Mouse (Mus musculus): ENCODE data around the gene Grm1. TPM values are rescaled to one million over a fixed set of nuclear protein-coding genes. Genes with fewer than 3 reads are reported as not detected.

Gene Grm1
- polyA plus RNA-seq, 1 experiment: 1.2 TPM

DNA sequence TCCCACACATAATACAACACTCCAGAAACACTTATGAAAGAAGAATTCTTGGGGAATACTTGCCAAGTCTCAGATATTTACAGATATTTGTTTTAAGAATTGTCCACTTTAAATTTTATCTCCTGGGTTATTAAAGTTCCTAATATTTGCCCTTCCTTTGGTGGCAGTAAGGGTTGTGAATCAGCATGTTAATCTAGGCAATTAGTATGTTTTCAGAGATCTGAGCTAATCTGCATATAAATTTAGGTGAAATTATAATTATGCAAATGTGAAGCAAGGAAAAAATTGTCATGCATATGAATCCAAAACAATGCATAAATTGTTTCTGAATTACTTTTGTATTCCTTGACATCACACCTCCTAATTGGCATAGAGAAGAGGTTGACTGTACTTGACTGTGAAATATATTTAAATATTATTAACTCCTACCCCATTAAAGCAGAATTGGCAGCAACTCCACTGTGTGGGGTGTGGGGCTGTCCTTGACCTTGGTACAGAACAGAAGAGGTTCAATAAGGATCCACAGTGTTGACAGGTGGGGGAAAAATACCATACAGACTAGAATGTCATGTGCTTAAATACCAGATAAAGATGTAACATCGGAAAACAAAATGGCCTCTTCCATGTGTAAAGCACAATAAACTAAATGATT lies 37.6 kb downstream of the Grm1 start:
- Histone ChIP-seq H3K4me1 (replicated peaks; ENCODE audit: control insufficient read depth, insufficient read depth, low read length) (no peaks in the 10 kb centered on the region), H3K27me3 (ENCODE audit: control insufficient read depth, insufficient read depth, low read length) (no peaks in the 10 kb centered on the region), H3K4me3 (ENCODE audit: control insufficient read depth, insufficient read depth, low read length) (no peak overlapping the region), H3K36me3 (ENCODE audit: control insufficient read depth, insufficient read depth, low read length) (no peaks in the 10 kb centered on the region), H3K27ac (ENCODE audit: control insufficient read depth, insufficient read depth, low read length) (no peak overlapping the region)
- TF ChIP-seq CTCF (IDR thresholded peaks at IDR 0.05; ENCODE audit: borderline replicate concordance, control insufficient read depth, extremely low read depth, insufficient read depth, low read length, poor library complexity): no peak
- TF ChIP-seq POLR2A (IDR thresholded peaks at IDR 0.05; ENCODE audit: control insufficient read depth, extremely low read depth, insufficient read depth, low read length, poor library complexity): no peak
- 90% methylated on average over 1 of the region's 1 CpGs for WGBS
- no peak for DNase-seq

DNA sequence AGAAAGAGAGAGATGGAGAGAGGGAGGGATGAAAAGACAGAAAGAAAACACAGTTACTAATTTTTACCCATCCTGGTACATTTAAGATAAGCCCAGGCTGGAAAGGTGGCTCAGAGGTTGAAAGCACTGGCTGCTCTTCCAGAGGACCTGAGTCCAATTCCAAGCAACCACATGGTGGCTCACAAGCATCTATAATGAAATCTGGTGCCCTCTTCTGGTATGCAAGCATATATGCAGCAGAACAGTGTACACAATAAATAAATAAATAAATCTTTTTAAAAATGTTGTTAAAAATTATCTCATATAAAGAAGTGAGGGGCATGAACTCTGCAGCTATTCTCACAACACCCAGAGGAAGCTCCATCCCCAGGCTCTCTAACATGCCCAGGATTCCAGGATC lies 42.8 kb downstream of the Grm1 start:
- no peaks in the 10 kb centered on the region for H3K36me3 ChIP-seq (ENCODE audit: control insufficient read depth, insufficient read depth, low read length)
- H3K4me3 ChIP-seq (ENCODE audit: control insufficient read depth, insufficient read depth, low read length): no peak overlapping the region
- H3K4me1 ChIP-seq (replicated peaks; ENCODE audit: control insufficient read depth, insufficient read depth, low read length): no peaks in the 10 kb centered on the region
- no peak for DNase-seq
- TF ChIP-seq CTCF (IDR thresholded peaks at IDR 0.05; ENCODE audit: borderline replicate concordance, control insufficient read depth, extremely low read depth, insufficient read depth, low read length, poor library complexity): no peak
- no peak for TF ChIP-seq POLR2A (IDR thresholded peaks at IDR 0.05; ENCODE audit: control insufficient read depth, extremely low read depth, insufficient read depth, low read length, poor library complexity)
- no peak overlapping the region for H3K27ac ChIP-seq (ENCODE audit: control insufficient read depth, insufficient read depth, low read length)
- no peaks in the 10 kb centered on the region for H3K27me3 ChIP-seq (ENCODE audit: control insufficient read depth, insufficient read depth, low read length)

- DNase-seq: no peak
- H3K27me3 ChIP-seq (ENCODE audit: control insufficient read depth, insufficient read depth, low read length): no peaks in the 10 kb centered on the region
- 85% methylated on average over 2 of the region's 2 CpGs for WGBS
- H3K4me1 ChIP-seq (replicated peaks; ENCODE audit: control insufficient read depth, insufficient read depth, low read length): no peaks in the 10 kb centered on the region
- H3K4me3 ChIP-seq (ENCODE audit: control insufficient read depth, insufficient read depth, low read length): no peak overlapping the region
- H3K36me3 ChIP-seq (ENCODE audit: control insufficient read depth, insufficient read depth, low read length): no peaks in the 10 kb centered on the region
- no peak overlapping the region for H3K27ac ChIP-seq (ENCODE audit: control insufficient read depth, insufficient read depth, low read length)
- TF ChIP-seq POLR2A (IDR thresholded peaks at IDR 0.05; ENCODE audit: control insufficient read depth, extremely low read depth, insufficient read depth, low read length, poor library complexity) (no peak), CTCF (IDR thresholded peaks at IDR 0.05; ENCODE audit: borderline replicate concordance, control insufficient read depth, extremely low read depth, insufficient read depth, low read length, poor library complexity) (no peak)
Observed at GRCm38 (mm10) chr10:11032221-11032620, 49.9 kb downstream of the Grm1 start.

GRCm38 (mm10) chr10:11025764-11026518 lies 56.2 kb downstream of the Grm1 start:
- Histone ChIP-seq H3K4me1 (replicated peaks; ENCODE audit: control insufficient read depth, insufficient read depth, low read length) (no peaks in the 10 kb centered on the region), H3K36me3 (ENCODE audit: control insufficient read depth, insufficient read depth, low read length) (no peaks in the 10 kb centered on the region), H3K27ac (ENCODE audit: control insufficient read depth, insufficient read depth, low read length) (no peak overlapping the region), H3K27me3 (ENCODE audit: control insufficient read depth, insufficient read depth, low read length) (no peaks in the 10 kb centered on the region), H3K4me3 (ENCODE audit: control insufficient read depth, insufficient read depth, low read length) (no peak overlapping the region)
- no peak for DNase-seq
- TF ChIP-seq POLR2A (IDR thresholded peaks at IDR 0.05; ENCODE audit: control insufficient read depth, extremely low read depth, insufficient read depth, low read length, poor library complexity): no peak
- 70% methylated on average over 6 of the region's 6 CpGs for WGBS

- H3K4me1 ChIP-seq (replicated peaks; ENCODE audit: control insufficient read depth, insufficient read depth, low read length): no peaks in the 10 kb centered on the region
- DNase-seq: no peak
- no peak for TF ChIP-seq POLR2A (IDR thresholded peaks at IDR 0.05; ENCODE audit: control insufficient read depth, extremely low read depth, insufficient read depth, low read length, poor library complexity)
- no peak for TF ChIP-seq CTCF (IDR thresholded peaks at IDR 0.05; ENCODE audit: borderline replicate concordance, control insufficient read depth, extremely low read depth, insufficient read depth, low read length, poor library complexity)
Observed at GRCm38 (mm10) chr10:11018970-11019531, 63.1 kb downstream of the Grm1 start.

GRCm38 (mm10) chr10:11013653-11014052 lies 68.5 kb downstream of the Grm1 start:
- no peaks in the 10 kb centered on the region for H3K4me1 ChIP-seq (replicated peaks; ENCODE audit: control insufficient read depth, insufficient read depth, low read length)
- TF ChIP-seq POLR2A (IDR thresholded peaks at IDR 0.05; ENCODE audit: control insufficient read depth, extremely low read depth, insufficient read depth, low read length, poor library complexity): no peak
- no peak for TF ChIP-seq CTCF (IDR thresholded peaks at IDR 0.05; ENCODE audit: borderline replicate concordance, control insufficient read depth, extremely low read depth, insufficient read depth, low read length, poor library complexity)
- H3K27ac ChIP-seq (ENCODE audit: control insufficient read depth, insufficient read depth, low read length): no peak overlapping the region
- H3K4me3 ChIP-seq (ENCODE audit: control insufficient read depth, insufficient read depth, low read length): no peak overlapping the region
- 56% methylated on average over 3 of the region's 3 CpGs for WGBS
- H3K36me3 ChIP-seq (ENCODE audit: control insufficient read depth, insufficient read depth, low read length): no peaks in the 10 kb centered on the region
- H3K27me3 ChIP-seq (ENCODE audit: control insufficient read depth, insufficient read depth, low read length): no peaks in the 10 kb centered on the region
- DNase-seq: no peak

More at GRCm38 (mm10) chr10:11018970-11019531, 63.1 kb downstream of the Grm1 start:
- no peaks in the 10 kb centered on the region for H3K27me3 ChIP-seq (ENCODE audit: control insufficient read depth, insufficient read depth, low read length)
- H3K36me3 ChIP-seq (ENCODE audit: control insufficient read depth, insufficient read depth, low read length): no peaks in the 10 kb centered on the region
- no peak overlapping the region for H3K4me3 ChIP-seq (ENCODE audit: control insufficient read depth, insufficient read depth, low read length)
- H3K27ac ChIP-seq (ENCODE audit: control insufficient read depth, insufficient read depth, low read length): no peak overlapping the region
- 92% methylated on average over 2 of the region's 2 CpGs for WGBS
